Mouse (Mus musculus) spleen, embryonic (tissue): ENCODE measurements at regions not wholly inside any gene's neighbourhood (a gene's known extent, or its start where the extent isn't known, plus 50 kb on each side); places are given as distances from the start of the nearest gene placed in this dataset.

Source experiments
- CTCF ChIA-PET: fragments of 350-600 bp; sonication (Branson Sonifier 250); formaldehyde crosslinking; loops from one replicate; lab custom pipeline; 2022; lab: Charles Lee

- CTCF ChIA-PET: interaction anchor here (0.6 kb wide), 1 partner anchor 219 kb away, joined by 3 read pairs; no protein-coding TSS in a partner anchor
Observed at GRCm38 (mm10) chr8:116452806-116453205, 52.0 kb upstream of the Dynlrb2 start.

DNA sequence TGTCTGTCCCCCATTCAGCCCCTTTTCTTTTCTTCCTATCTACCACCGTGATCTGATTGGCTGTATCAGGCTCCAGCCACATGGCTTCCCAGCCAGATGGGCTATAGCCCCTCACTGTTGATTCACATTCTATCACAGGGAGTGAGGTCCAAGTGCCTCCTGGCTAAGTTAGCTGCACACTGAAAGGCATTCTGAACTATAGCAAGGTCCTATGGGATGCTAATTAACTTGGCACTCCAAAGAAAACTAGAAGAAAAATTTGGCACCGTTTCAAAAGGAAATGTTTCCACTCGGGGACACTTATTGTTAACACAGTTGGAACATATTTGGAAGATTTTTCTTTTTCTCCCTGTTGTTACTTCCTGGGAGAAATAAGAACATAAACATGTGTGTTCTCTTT, 53.4 kb upstream of the Dynlrb2 start:
- CTCF ChIA-PET: no interaction called here

- CTCF ChIA-PET: no interaction called here
Observed at GRCm38 (mm10) chr8:116447452-116447851, 57.3 kb upstream of the Dynlrb2 start.

GRCm38 (mm10) chr8:116442827-116443226, 61.9 kb upstream of the Dynlrb2 start:
- CTCF ChIA-PET: no interaction called here

GRCm38 (mm10) chr8:116438895-116439294, 65.9 kb upstream of the Dynlrb2 start:
- CTCF ChIA-PET: no interaction called here

DNA sequence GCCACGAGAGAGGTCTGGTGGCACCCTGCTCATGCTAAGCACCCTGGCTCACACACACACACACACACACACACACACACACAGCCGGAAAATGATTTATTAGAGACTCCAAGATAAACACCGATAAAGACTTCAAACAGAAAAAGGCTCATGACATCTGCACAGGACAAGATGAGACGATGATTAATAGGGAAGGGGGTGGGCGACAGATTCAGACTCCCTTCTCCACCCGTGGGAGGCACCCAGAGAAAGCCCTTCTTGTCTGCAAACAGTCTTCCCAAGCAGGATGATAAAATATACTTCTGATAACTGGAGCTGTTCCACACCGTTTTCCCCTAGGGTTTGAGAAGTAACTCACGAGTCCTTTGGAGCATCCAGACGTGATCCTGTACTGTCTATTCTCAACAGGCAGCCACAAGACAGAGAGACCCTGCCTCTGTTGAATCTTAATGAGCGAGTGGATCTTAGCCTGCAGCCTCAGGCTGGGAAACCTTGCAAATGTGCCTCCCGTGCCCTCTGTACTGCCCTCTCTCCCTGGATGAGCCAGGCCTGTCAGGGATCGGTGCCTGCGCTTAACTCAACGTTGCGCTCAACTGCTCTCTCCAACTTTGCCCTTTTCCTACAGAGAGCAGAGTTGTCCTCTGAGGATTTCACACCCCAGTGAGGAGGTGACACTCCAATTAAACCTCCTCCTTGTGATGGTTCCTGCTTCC, 69.3 kb upstream of the Dynlrb2 start:
- CTCF ChIA-PET: no interaction called here

DNA sequence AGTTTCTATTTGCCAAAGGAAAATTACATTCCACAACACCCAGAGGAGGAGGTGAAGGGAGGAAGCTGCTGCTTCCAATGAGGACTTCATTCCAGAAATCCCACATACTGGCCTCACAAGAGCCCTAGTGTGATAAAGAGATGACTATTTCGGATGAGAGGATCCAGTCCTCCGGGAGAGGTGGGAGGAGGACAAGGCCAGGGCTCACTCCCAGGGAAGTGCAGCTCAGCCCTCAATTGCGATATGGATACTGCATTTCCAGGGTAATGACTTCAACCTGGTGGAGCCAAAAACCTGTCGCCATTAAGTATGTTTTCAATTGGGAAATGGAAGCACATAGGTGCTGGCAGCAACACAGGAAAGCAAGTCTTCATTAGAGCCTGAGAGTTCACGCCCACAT, 74.7 kb upstream of the Dynlrb2 start:
- CTCF ChIA-PET: interaction anchor here (0.7 kb wide), 1 partner anchor 76 kb away, joined by 8 read pairs; no protein-coding TSS in a partner anchor

DNA sequence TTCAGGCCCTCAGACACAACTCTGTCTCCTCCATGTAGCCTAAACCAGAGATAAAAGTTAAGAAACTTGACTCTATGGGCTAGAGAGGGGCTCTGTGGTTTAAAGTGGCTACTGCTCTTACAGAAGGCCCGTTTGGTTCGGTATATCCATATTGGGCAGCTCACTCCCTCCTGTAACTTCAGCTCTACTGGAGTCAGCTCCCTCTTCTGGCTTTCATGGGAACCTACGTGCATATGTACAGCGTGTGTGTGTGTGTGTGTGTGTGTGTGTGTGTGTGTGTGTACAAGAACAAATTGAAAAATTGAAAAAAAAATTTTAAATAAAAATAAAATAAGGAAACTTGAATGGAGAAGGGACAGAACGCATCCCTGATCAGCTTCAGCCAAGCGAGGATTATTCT, 75.1 kb upstream of the Dynlrb2 start:
- CTCF ChIA-PET: interaction anchor here (0.8 kb wide), 1 partner anchor 576 kb away, joined by 3 read pairs; no protein-coding TSS in a partner anchor

GRCm38 (mm10) chr8:116422826-116423225, 81.9 kb upstream of the Dynlrb2 start:
- CTCF ChIA-PET: no interaction called here

GRCm38 (mm10) chr8:116412703-116413102, 92.1 kb upstream of the Dynlrb2 start:
- CTCF ChIA-PET: no interaction called here

DNA sequence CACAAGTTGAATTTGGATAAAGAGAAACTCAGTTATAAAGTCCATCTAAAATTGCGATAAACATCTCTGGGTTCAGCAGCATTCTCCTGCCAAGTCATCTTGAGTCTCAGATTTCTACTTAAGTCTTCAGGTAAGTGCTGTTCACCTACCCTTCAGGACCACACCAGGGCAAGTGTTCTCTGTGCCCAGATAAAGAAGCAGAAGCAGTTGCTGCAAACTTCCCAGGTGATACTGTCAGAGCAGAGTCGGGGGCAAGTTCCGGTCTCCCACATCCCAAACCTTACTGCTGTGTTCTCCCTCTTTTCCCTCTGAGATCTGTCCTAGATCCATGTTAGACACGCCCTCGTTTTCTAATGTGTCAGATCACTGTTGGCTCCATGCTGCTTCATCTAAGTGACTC, 94.7 kb upstream of the Dynlrb2 start:
- CTCF ChIA-PET: no interaction called here

- CTCF ChIA-PET: no interaction called here
Observed at GRCm38 (mm10) chr8:116409011-116409410, 95.8 kb upstream of the Dynlrb2 start.

- CTCF ChIA-PET: no interaction called here
Observed at GRCm38 (mm10) chr8:116404571-116404970, 100.2 kb upstream of the Dynlrb2 start.

- CTCF ChIA-PET: no interaction called here
Observed at GRCm38 (mm10) chr8:116403366-116403765, 101.4 kb upstream of the Dynlrb2 start.

DNA sequence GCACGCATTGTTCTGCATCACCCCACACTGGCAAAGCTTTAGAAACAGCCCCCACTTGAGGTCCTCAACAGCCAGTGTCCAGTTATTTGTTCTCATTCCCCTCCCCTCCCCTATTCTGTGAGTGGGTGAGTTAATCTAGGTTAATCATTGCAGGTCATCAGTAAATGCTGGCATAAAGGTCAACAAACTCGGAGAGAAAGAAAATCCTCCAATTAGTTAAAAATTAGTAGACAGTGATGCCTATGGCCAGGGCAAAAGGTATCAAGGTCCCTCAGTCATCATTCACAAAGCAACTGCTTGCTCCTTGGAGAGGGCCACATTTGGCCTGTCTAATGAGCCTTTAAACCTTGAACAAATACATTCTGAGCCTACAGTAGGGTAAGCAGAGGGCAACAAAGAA, 105.3 kb upstream of the Dynlrb2 start:
- CTCF ChIA-PET: no interaction called here

- CTCF ChIA-PET: no interaction called here
Observed at GRCm38 (mm10) chr8:116398565-116399205, 106.1 kb upstream of the Dynlrb2 start.

- CTCF ChIA-PET: no interaction called here
Observed at GRCm38 (mm10) chr8:116385193-116385955, 119.4 kb upstream of the Dynlrb2 start.

DNA sequence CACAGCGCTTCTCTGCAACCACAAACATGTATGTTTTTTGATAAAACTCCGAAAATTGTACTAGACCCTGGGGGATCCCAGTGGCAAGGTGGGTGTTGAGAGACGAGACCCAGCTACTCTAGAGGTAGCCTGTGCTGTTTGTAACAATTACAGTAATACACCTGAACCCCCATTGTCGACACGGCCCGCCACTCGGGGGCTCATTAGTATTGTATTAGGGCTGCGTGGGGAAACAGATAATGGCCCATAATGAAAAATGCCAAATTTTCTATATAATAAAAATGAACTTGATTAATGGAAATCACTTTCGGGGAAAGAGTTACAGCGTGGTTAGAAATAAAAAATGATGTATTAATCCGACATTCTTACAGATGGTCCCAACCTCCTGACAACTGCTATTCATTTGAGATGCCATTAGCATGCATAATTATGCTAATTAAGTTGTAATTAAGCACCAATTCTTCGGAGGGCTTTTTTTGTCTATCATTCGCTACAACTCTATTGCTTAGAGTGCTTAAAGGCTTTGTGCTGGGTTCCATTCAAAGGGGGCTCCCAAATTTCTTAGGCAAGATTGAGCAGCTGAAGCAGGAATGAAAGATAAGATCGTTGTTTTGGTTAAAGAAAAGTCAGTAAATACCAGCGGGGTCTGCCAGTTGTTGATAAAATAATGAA, 120.2 kb upstream of the Dynlrb2 start:
- CTCF ChIA-PET: no interaction called here

DNA sequence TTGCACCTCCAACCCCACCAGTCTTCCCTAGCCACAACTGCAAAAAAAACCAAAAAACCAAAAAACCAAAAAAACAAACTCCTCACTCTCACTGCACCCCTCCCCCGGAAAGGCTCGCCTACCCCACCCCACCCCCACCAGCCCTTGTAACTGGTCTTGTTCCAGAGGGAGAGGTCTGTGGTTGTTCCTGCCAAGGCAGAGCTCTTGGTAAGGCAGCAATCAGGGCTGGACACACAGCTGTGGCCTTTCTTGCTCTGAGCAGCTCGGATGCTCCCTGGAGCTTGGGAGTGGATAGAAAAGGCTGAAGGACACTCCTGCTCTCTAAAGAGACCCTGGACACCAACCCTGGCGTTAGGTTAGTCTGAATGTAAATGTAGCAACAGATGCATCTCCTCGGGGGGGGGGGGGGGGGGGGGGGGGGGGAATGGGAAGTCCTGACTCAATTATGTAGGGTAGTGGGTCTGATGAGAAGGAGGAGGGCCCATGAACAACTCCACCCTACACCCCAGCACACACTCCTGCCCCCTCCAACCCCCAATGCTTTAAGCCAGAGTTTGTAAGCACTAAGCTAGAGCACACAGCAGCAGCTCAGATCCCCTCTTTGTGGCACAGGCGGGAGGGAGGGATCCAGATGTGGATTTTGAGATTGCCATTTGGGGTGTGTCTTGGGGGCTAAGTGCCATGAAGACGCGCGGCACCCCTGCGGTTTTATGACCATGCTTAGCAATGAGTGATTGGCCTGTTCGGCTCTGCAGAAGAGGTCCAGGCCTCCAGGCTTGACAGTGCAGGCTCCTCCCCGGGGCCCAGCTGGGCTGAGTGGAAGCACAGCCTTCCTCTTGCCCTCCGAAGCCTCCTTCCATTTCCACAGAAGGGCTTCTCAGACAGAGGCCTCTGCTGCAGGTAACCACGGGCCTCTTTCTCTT, 121.0 kb upstream of the Dynlrb2 start:
- CTCF ChIA-PET: no interaction called here

- CTCF ChIA-PET: no interaction called here
Observed at GRCm38 (mm10) chr8:116383036-116383435, 121.7 kb upstream of the Dynlrb2 start.

- CTCF ChIA-PET: no interaction called here
Observed at GRCm38 (mm10) chr8:116380601-116381000, 124.2 kb upstream of the Dynlrb2 start.
